Mouse (Mus musculus) megakaryocyte, embryonic 14.5 days (primary cell): Measurements from ENCODE around the gene Ddx59.

Experiments used
- FLI1 ChIP-seq: IDR thresholded peaks from 2 replicates; pipeline ENCODE4 v1.6.1; 2012; ENCODE audit warnings: low read length, inconsistent platforms, mixed read lengths
- GATA1 ChIP-seq: IDR thresholded peaks from 3 replicates; pipeline ENCODE4 v1.6.1; 2012; ENCODE audit warnings: mixed read lengths, low read length, inconsistent platforms, borderline replicate concordance

DNA sequence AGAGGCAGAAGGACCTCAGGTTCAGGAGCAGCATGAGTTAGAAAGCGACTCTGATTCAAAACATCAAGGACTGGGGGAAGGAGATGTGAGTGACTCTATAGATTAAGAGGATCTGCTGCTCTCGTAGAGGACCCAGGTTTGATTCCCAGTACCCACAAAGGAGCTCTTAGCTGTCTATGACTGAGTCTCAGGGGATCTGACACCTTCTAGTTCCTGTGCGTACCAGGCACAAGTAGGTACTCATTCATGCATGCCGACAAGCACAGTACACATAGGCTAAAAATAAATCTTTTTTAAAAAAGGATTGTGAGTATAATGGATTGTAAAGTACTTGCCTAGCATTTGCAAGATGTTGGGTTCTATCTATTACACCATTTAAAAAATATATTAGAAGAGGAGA is 13.9 kb downstream of the Ddx59 start:
- TF ChIP-seq GATA1 (no peak), FLI1 (no peak)
